Mouse (Mus musculus): ENCODE results near the gene Nanp. TPM values are rescaled to one million over a fixed set of nuclear protein-coding genes. Genes with fewer than 3 reads are reported as not detected.
A peak's percentile ranks its signal among the peaks of the same experiment; 100 is the strongest.

Gene Nanp
- polyA plus RNA-seq (2014; fragmentation: Nextera tagmentation; extraction: Ambion mirVana) = 89.3 and 94.7 TPM in 2 replicates

GRCm38 (mm10) chr2:151039232-151039695 is at the start of gene Nanp, which contains the start of gene Ninl:
Gene Nanp, minus strand, starts transcription at chr2:151039398.
Gene Ninl, minus strand, starts transcription at chr2:151039382.
- Histone ChIP-seq H3K27me3 (replicated peaks; ENCODE audit: control insufficient read depth, insufficient read depth, low read length) (no peaks in the 10 kb centered on the region), H3K9ac (ENCODE audit: low read depth, low read length) (peak within 1 kb of the TSS; percentile 97), H3K9me3 (ENCODE audit: control insufficient read depth, low read length) (no peaks in the 10 kb centered on the region), H3K27ac (ENCODE audit: low read depth, low read length) (peak within 1 kb of the TSS; percentile 90), H3K36me3 (ENCODE audit: control insufficient read depth, insufficient read depth, low read length) (no peaks in the 10 kb centered on the region; the same call in 1 of the 2 replicates), H3K4me3 (ENCODE audit: low read depth, low read length) (peak within 1 kb of the TSS; percentile 87), H3K4me2 (peak within 1 kb of the TSS; percentile 84), H3K4me1 (replicated peaks; ENCODE audit: control insufficient read depth, insufficient read depth, low read length) (peaks cover 11% of the 10 kb centered on the region)
- DNase-seq (ENCODE audit: low spot score) = peak; percentile 92
- 1% methylated on average over 32 of the region's 34 CpGs for WGBS
- ATAC-seq (replicated peaks; ENCODE audit: low FRiP score) = peak; percentile 84

- ATAC-seq (replicated peaks; ENCODE audit: low FRiP score) (no peak), DNase-seq (ENCODE audit: low spot score) (no peak)
- 82% methylated on average over 1 of the region's 1 CpGs for WGBS
- Histone ChIP-seq H3K4me2 (no peak overlapping the region), H3K4me1 (replicated peaks; ENCODE audit: control insufficient read depth, insufficient read depth, low read length) (no peaks in the 10 kb centered on the region), H3K36me3 (ENCODE audit: control insufficient read depth, insufficient read depth, low read length) (no peaks in the 10 kb centered on the region), H3K4me3 (ENCODE audit: low read depth, low read length) (no peak overlapping the region), H3K9me3 (ENCODE audit: control insufficient read depth, low read length) (no peaks in the 10 kb centered on the region), H3K27me3 (replicated peaks; ENCODE audit: control insufficient read depth, insufficient read depth, low read length) (no peaks in the 10 kb centered on the region), H3K27ac (ENCODE audit: low read depth, low read length) (no peak overlapping the region), H3K9ac (ENCODE audit: low read depth, low read length) (no peak overlapping the region)
These were observed 17.4 kb upstream of the Nanp start for GRCm38 (mm10) chr2:151056637-151057036.

- no peaks in the 10 kb centered on the region for H3K27me3 ChIP-seq (replicated peaks; ENCODE audit: control insufficient read depth, insufficient read depth, low read length)
- H3K4me2 ChIP-seq = peak overlapping the region; percentile 84
- no peak for DNase-seq (ENCODE audit: low spot score)
- no peak overlapping the region for H3K4me3 ChIP-seq (ENCODE audit: low read depth, low read length)
- no peak for ATAC-seq (replicated peaks; ENCODE audit: low FRiP score)
- no peak overlapping the region for H3K9ac ChIP-seq (ENCODE audit: low read depth, low read length)
- no peaks in the 10 kb centered on the region for H3K36me3 ChIP-seq (ENCODE audit: control insufficient read depth, insufficient read depth, low read length)
- no peaks in the 10 kb centered on the region for H3K9me3 ChIP-seq (ENCODE audit: control insufficient read depth, low read length)
- 89% methylated on average over 1 of the region's 1 CpGs for WGBS
- H3K4me1 ChIP-seq (replicated peaks; ENCODE audit: control insufficient read depth, insufficient read depth, low read length) = peaks cover 11% of the 10 kb centered on the region
- H3K27ac ChIP-seq (ENCODE audit: low read depth, low read length) = no peak overlapping the region
These were observed 1.2 kb upstream of the Nanp start for GRCm38 (mm10) chr2:151040411-151040810.

GRCm38 (mm10) chr2:151039726-151040125 is 528 bp upstream of the Nanp start:
- Histone ChIP-seq H3K9ac (ENCODE audit: low read depth, low read length) (peak overlapping the region; percentile 97), H3K27me3 (replicated peaks; ENCODE audit: control insufficient read depth, insufficient read depth, low read length) (no peaks in the 10 kb centered on the region), H3K27ac (ENCODE audit: low read depth, low read length) (peak overlapping the region; percentile 76), H3K4me2 (peak overlapping the region; percentile 84), H3K4me1 (replicated peaks; ENCODE audit: control insufficient read depth, insufficient read depth, low read length) (peaks cover 11% of the 10 kb centered on the region), H3K36me3 (ENCODE audit: control insufficient read depth, insufficient read depth, low read length) (no peaks in the 10 kb centered on the region), H3K9me3 (ENCODE audit: control insufficient read depth, low read length) (no peaks in the 10 kb centered on the region), H3K4me3 (ENCODE audit: low read depth, low read length) (peak overlapping the region; percentile 87)
- DNase-seq (ENCODE audit: low spot score) = no peak
- peak; percentile 22 for ATAC-seq (replicated peaks; ENCODE audit: low FRiP score)
- WGBS = 45% methylated on average over 8 of the region's 8 CpGs

DNA sequence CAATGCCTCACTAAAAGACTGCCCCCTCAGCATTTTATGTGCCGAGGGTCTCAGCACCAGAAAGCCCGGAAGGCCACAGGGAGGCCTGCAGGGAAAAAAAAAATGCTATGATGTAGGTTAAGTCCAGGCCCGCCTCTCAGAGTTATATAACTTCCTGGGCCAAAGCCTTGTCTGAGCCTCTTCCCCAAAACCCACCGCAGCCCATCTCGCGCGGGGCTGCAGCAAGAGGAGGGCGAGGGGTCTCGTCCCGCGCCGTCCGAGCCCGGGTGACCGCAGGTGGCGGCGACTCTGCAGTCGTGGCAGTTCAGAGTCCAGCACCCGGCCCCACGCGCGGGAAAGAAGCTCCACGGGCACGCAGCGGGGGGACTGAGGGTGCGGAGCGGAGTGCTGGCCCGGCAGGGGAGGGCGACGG is 381 bp downstream of the Nanp start:
- H3K9me3 ChIP-seq (ENCODE audit: control insufficient read depth, low read length) = no peaks in the 10 kb centered on the region
- 0% methylated on average over 30 of the region's 30 CpGs for WGBS
- peak overlapping the region; percentile 97 for H3K9ac ChIP-seq (ENCODE audit: low read depth, low read length)
- peaks cover 2% of the 10 kb centered on the region; the same call in 1 of the 2 replicates for H3K36me3 ChIP-seq (ENCODE audit: control insufficient read depth, insufficient read depth, low read length)
- H3K4me1 ChIP-seq (replicated peaks; ENCODE audit: control insufficient read depth, insufficient read depth, low read length) = peaks cover 11% of the 10 kb centered on the region
- peak overlapping the region; percentile 84 for H3K4me2 ChIP-seq
- peak overlapping the region; percentile 90 for H3K27ac ChIP-seq (ENCODE audit: low read depth, low read length)
- peak; percentile 71 for DNase-seq (ENCODE audit: low spot score)
- H3K4me3 ChIP-seq (ENCODE audit: low read depth, low read length) = peak overlapping the region; percentile 87
- no peaks in the 10 kb centered on the region for H3K27me3 ChIP-seq (replicated peaks; ENCODE audit: control insufficient read depth, insufficient read depth, low read length)
- peak; percentile 32; the same call in 1 of the 2 replicates for ATAC-seq (replicated peaks; ENCODE audit: low FRiP score)

- Histone ChIP-seq H3K4me2 (peak overlapping the region; percentile 84), H3K27ac (ENCODE audit: low read depth, low read length) (peak overlapping the region; percentile 90), H3K36me3 (ENCODE audit: control insufficient read depth, insufficient read depth, low read length) (peaks cover 2% of the 10 kb centered on the region; the same call in 1 of the 2 replicates), H3K9ac (ENCODE audit: low read depth, low read length) (peak overlapping the region; percentile 97), H3K9me3 (ENCODE audit: control insufficient read depth, low read length) (no peaks in the 10 kb centered on the region), H3K4me3 (ENCODE audit: low read depth, low read length) (peak overlapping the region; percentile 87), H3K27me3 (replicated peaks; ENCODE audit: control insufficient read depth, insufficient read depth, low read length) (no peaks in the 10 kb centered on the region), H3K4me1 (replicated peaks; ENCODE audit: control insufficient read depth, insufficient read depth, low read length) (peaks cover 11% of the 10 kb centered on the region)
- DNase-seq (ENCODE audit: low spot score) (peak; percentile 42), ATAC-seq (replicated peaks; ENCODE audit: low FRiP score) (peak; percentile 80)
- WGBS = 44% methylated on average over 18 of the region's 18 CpGs
These were observed 1.2 kb downstream of the Nanp start for GRCm38 (mm10) chr2:151037876-151038552.

- 54% methylated on average over 1 of the region's 1 CpGs for WGBS
- Histone ChIP-seq H3K27me3 (replicated peaks; ENCODE audit: control insufficient read depth, insufficient read depth, low read length) (no peaks in the 10 kb centered on the region), H3K27ac (ENCODE audit: low read depth, low read length) (peak overlapping the region; percentile 90), H3K4me2 (peak overlapping the region; percentile 84), H3K9ac (ENCODE audit: low read depth, low read length) (peak overlapping the region; percentile 97), H3K4me3 (ENCODE audit: low read depth, low read length) (peak overlapping the region; percentile 87), H3K9me3 (ENCODE audit: control insufficient read depth, low read length) (no peaks in the 10 kb centered on the region), H3K36me3 (ENCODE audit: control insufficient read depth, insufficient read depth, low read length) (peaks cover 2% of the 10 kb centered on the region; the same call in 1 of the 2 replicates), H3K4me1 (replicated peaks; ENCODE audit: control insufficient read depth, insufficient read depth, low read length) (peaks cover 11% of the 10 kb centered on the region)
- ATAC-seq (replicated peaks; ENCODE audit: low FRiP score) (no peak; the same call in 1 of the 2 replicates), DNase-seq (ENCODE audit: low spot score) (no peak)
These were observed 1.9 kb downstream of the Nanp start for GRCm38 (mm10) chr2:151037292-151037691.

GRCm38 (mm10) chr2:151036721-151037120 is 2.5 kb downstream of the Nanp start:
- Histone ChIP-seq H3K36me3 (ENCODE audit: control insufficient read depth, insufficient read depth, low read length) (peaks cover 2% of the 10 kb centered on the region; the same call in 1 of the 2 replicates), H3K9me3 (ENCODE audit: control insufficient read depth, low read length) (no peaks in the 10 kb centered on the region), H3K4me2 (peak overlapping the region; percentile 84), H3K4me1 (replicated peaks; ENCODE audit: control insufficient read depth, insufficient read depth, low read length) (peaks cover 11% of the 10 kb centered on the region), H3K27me3 (replicated peaks; ENCODE audit: control insufficient read depth, insufficient read depth, low read length) (no peaks in the 10 kb centered on the region), H3K9ac (ENCODE audit: low read depth, low read length) (peak overlapping the region; percentile 31), H3K27ac (ENCODE audit: low read depth, low read length) (peak overlapping the region; percentile 90; the same call in 1 of the 2 replicates), H3K4me3 (ENCODE audit: low read depth, low read length) (peak overlapping the region; percentile 87)
- no peak for DNase-seq (ENCODE audit: low spot score)
- ATAC-seq (replicated peaks; ENCODE audit: low FRiP score) = no peak
- 61% methylated on average over 2 of the region's 2 CpGs for WGBS
